Mouse (Mus musculus) lung, postnatal 10 days (tissue): ENCODE measurements around the gene Haspin.
A peak's percentile ranks its signal among the peaks of the same experiment; 100 is the strongest.

Source experiments
- DNase-seq: peaks from one replicate; pipeline ENCODE4 v3.0.0; 2021

Gene Haspin

GRCm38 (mm10) chr11:73144261-73144681 is 6.2 kb upstream of the Haspin start:
- DNase-seq = peak; percentile 42

GRCm38 (mm10) chr11:73137116-73137515 is 978 bp downstream of the Haspin start:
- no peak for DNase-seq

- no peak for DNase-seq
These were observed 1.5 kb downstream of the Haspin start for GRCm38 (mm10) chr11:73136587-73136986.

GRCm38 (mm10) chr11:73134222-73134621 is 3.9 kb downstream of the Haspin start:
- no peak for DNase-seq

- no peak for DNase-seq
These were observed 5.1 kb downstream of the Haspin start for GRCm38 (mm10) chr11:73132999-73133398.

GRCm38 (mm10) chr11:73131020-73131419 is 7.1 kb downstream of the Haspin start:
- DNase-seq = no peak

GRCm38 (mm10) chr11:73126495-73126894 is 11.6 kb downstream of the Haspin start:
- no peak for DNase-seq

- DNase-seq = no peak
These were observed 26.7 kb downstream of the Haspin start for GRCm38 (mm10) chr11:73111414-73111813.

GRCm38 (mm10) chr11:73109941-73110340 is 28.2 kb downstream of the Haspin start:
- no peak for DNase-seq

- no peak for DNase-seq
These were observed 29.0 kb downstream of the Haspin start for GRCm38 (mm10) chr11:73108898-73109625.

- DNase-seq = no peak
These were observed 29.7 kb downstream of the Haspin start for GRCm38 (mm10) chr11:73108195-73108897.

GRCm38 (mm10) chr11:73107358-73107757 is 30.7 kb downstream of the Haspin start:
- peak; percentile 59 for DNase-seq

GRCm38 (mm10) chr11:73105246-73105645 is 32.8 kb downstream of the Haspin start:
- no peak for DNase-seq

GRCm38 (mm10) chr11:73101308-73101707 is 36.8 kb downstream of the Haspin start:
- no peak for DNase-seq

GRCm38 (mm10) chr11:73099976-73100750 is 37.9 kb downstream of the Haspin start:
- no peak for DNase-seq

GRCm38 (mm10) chr11:73098860-73099259 is 39.2 kb downstream of the Haspin start:
- no peak for DNase-seq

- no peak for DNase-seq
These were observed 43.7 kb downstream of the Haspin start for GRCm38 (mm10) chr11:73094231-73094995.

GRCm38 (mm10) chr11:73092877-73093276 is 45.2 kb downstream of the Haspin start:
- no peak for DNase-seq

GRCm38 (mm10) chr11:73092057-73092456 is 46.0 kb downstream of the Haspin start:
- DNase-seq = no peak

GRCm38 (mm10) chr11:73090826-73091225 is 47.3 kb downstream of the Haspin start:
- no peak for DNase-seq

- DNase-seq = no peak
These were observed 47.8 kb downstream of the Haspin start, which contains the start of gene Itgae for GRCm38 (mm10) chr11:73090283-73090682. Gene Itgae (plus strand): TSS chr11:73090583.

- DNase-seq = no peak
These were observed 50.2 kb downstream of the Haspin start for GRCm38 (mm10) chr11:73087700-73088480.
